8 mouse cellular contexts compared by ENCODE assay signal in genomic region chr19:4698205-4698677, GRCm38 (mm10). TPM values are rescaled to one million over a fixed set of nuclear protein-coding genes. Genes with fewer than 3 reads are reported as not detected.
DNase-seq lines count a peak whose midpoint lies in the region; ATAC-seq and TF ChIP-seq lines count a peak whose summit lies in the region.

Gm960 (minus strand) TSS chr19:4698668.

- no peaks in the 10 kb centered on the region for H3K79me2 ChIP-seq in MEL (ENCODE audit: control insufficient read depth, insufficient read depth, low read length, poor library complexity)

- no peaks in the 10 kb centered on the region for H3K36me3 ChIP-seq in MEL (ENCODE audit: control insufficient read depth in 1 of 2, insufficient read depth in 2 of 2, low read length in 2 of 2)
- H3K36me3 ChIP-seq in hindbrain, embryonic 10.5 days = no peaks in the 10 kb centered on the region

- under 1% methylated on average over 40 of the region's 40 CpGs for WGBS in cerebellum, adult 2 months
- 1% methylated on average over 40 of the region's 40 CpGs for WGBS in hindbrain, embryonic 10.5 days

- no peak within 1 kb of the TSS for H3K4me3 ChIP-seq in MEL (ENCODE audit: control insufficient read depth in 1 of 2, insufficient read depth in 1 of 2, low read depth in 2 of 2, low read length in 2 of 2)
- peak within 1 kb of the TSS; percentile 51 for H3K4me3 ChIP-seq in cerebellum, adult 2 months (replicated peaks; ENCODE audit: insufficient read depth, low read depth, low read length)
- peak within 1 kb of the TSS; percentile 64 for H3K4me3 ChIP-seq in hindbrain, embryonic 10.5 days

- H3K9ac ChIP-seq in MEL (ENCODE audit: control insufficient read depth, low read depth, low read length, poor library complexity, severe bottlenecking) = no peak within 1 kb of the TSS

- H3K4me1 ChIP-seq in MEL (ENCODE audit: control insufficient read depth in 1 of 2, insufficient read depth in 2 of 2, low read length in 2 of 2) = no peaks in the 10 kb centered on the region
- H3K4me1 ChIP-seq in cerebellum, adult 2 months (ENCODE audit: control insufficient read depth, insufficient read depth, low read length) = peaks cover 26% of the 10 kb centered on the region
- H3K4me1 ChIP-seq in hindbrain, embryonic 10.5 days (replicated peaks) = peaks cover 13% of the 10 kb centered on the region

- no peak for TF ChIP-seq RAD21 in MEL (IDR thresholded peaks at IDR 0.05; ENCODE audit: low read depth, low read length)

- no peak for TF ChIP-seq POLR2A in MEL (IDR thresholded peaks at IDR 0.05; ENCODE audit: control insufficient read depth in 1 of 2, insufficient read depth in 1 of 2, low read depth in 1 of 2, low read length in 2 of 2, poor library complexity in 1 of 2)
- peak; percentile 89 for TF ChIP-seq POLR2A in cerebellum, adult 2 months (IDR thresholded peaks at IDR 0.05; ENCODE audit: borderline replicate concordance, insufficient read depth, low read length)

- no peak for TF ChIP-seq CTCF in MEL (IDR thresholded peaks at IDR 0.05 in 2 of 3, conservative IDR thresholded peaks at IDR 0.05 in 1 of 3; ENCODE audit: control insufficient read depth in 1 of 3, insufficient read depth in 1 of 3, low read depth in 2 of 3, low read length in 3 of 3, poor library complexity in 1 of 3, severe bottlenecking in 1 of 3)
- no peak for TF ChIP-seq CTCF in cerebellum, adult 2 months (IDR thresholded peaks at IDR 0.05; ENCODE audit: borderline replicate concordance, insufficient read depth, low read depth, low read length)

- no peak within 1 kb of the TSS for H3K27ac ChIP-seq in MEL (ENCODE audit: control insufficient read depth, low read depth, low read length)
- H3K27ac ChIP-seq in cerebellum, adult 2 months (ENCODE audit: insufficient read depth, low read length) = peak within 1 kb of the TSS; percentile 95
- peak within 1 kb of the TSS; percentile 86 for H3K27ac ChIP-seq in hindbrain, embryonic 10.5 days

- H3K9me3 ChIP-seq in MEL (replicated peaks; ENCODE audit: insufficient read depth, low read length) = no peaks in the 10 kb centered on the region
- H3K9me3 ChIP-seq in hindbrain, embryonic 10.5 days = no peaks in the 10 kb centered on the region

- no peak for DNase-seq in MEL (ENCODE audit: low read depth, low spot score)
- peak; percentile 94 to 95 for DNase-seq in cerebellum, adult 2 months
- peak; percentile 83 for DNase-seq in hindbrain, embryonic 10.5 days (ENCODE audit: low spot score)
- DNase-seq in layer of hippocampus, postnatal 14 days (ENCODE audit: low spot score in 2 of 2) = peak; percentile 85 to 88
- peak; percentile 66 for DNase-seq in lung, postnatal 10 days
- peak; percentile 78 for DNase-seq in retina, postnatal 7 days (ENCODE audit: low read depth, low spot score)

- TF ChIP-seq EP300 in MEL (IDR thresholded peaks at IDR 0.05; ENCODE audit: low read depth in 1 of 2, low read length in 2 of 2) = no peak

- ATAC-seq in frontal cortex, adult (ENCODE audit: low TSS enrichment) = peak; percentile 67
- ATAC-seq in inflammation-experienced regulatory T-cells, adult 6 months = no peak

- H3K27me3 ChIP-seq in MEL (ENCODE audit: control insufficient read depth in 1 of 2, insufficient read depth in 2 of 2, low read length in 2 of 2) = peaks cover 33 to 39% of the 10 kb centered on the region in 2 experiments
- no peaks in the 10 kb centered on the region for H3K27me3 ChIP-seq in cerebellum, adult 2 months (ENCODE audit: control insufficient read depth, insufficient read depth, low read length)
- peaks cover 57% of the 10 kb centered on the region for H3K27me3 ChIP-seq in hindbrain, embryonic 10.5 days (ENCODE audit: insufficient read depth, poor library complexity, severe bottlenecking)

TF ChIP-seq in MEL, 35 proteins besides CTCF, POLR2A, EP300 and RAD21:
- TF ChIP-seq POLR2AphosphoS2 (IDR thresholded peaks at IDR 0.05; ENCODE audit: low read length) (no peak), NRF1 (IDR thresholded peaks at IDR 0.05; ENCODE audit: insufficient read depth, low read depth, low read length, poor library complexity, severe bottlenecking) (peak; percentile 43; the same call in 1 of the 2 replicates)
TF ChIP-seq in MEL: peak in this region for 1.

RNA-seq across cellular contexts. Expression of gene Gm960, which starts in this region (rescaled TPM):
- 0.39 and 2.1 TPM in 2 replicates for total RNA-seq in MEL (2012; rRNA removed)
- polyA plus RNA-seq in MEL (2012; ENCODE audit: insufficient read depth in 1 of 2, insufficient read length in 2 of 2, low read depth in 1 of 2, low replicate concordance in 2 of 2, missing spikeins in 1 of 2) = 1 to 10 TPM in 1 of 2 experiments, not detected in 1; 2.3 TPM
- 4.6 and 5.4 TPM in 2 replicates for polyA plus RNA-seq in cerebellum, adult 2 months (2012; rRNA removed)
- 2.9 and 3.1 TPM in 2 replicates for polyA plus RNA-seq in hindbrain, embryonic 10.5 days (2016; fragmentation: Nextera tagmentation; extraction: Ambion mirVana)
- total RNA-seq in layer of hippocampus, postnatal 14 days (2021) = 1 to 10 TPM; 1.9 to 2.1 TPM
- polyA plus RNA-seq in inflammation-experienced regulatory T-cells, adult 6 months (2017; shearing (Covaris generic)) = not detected

Comparison
In these comparisons a context has a peak if more than half of its experiments do, and no peak if none do; other contexts are left out.
1. H3K4me3 ChIP-seq: peak in cerebellum, adult 2 months (single experiment) and hindbrain, embryonic 10.5 days (single experiment); none in MEL (0 of 2).